Mouse (Mus musculus) megakaryocyte, embryonic 14.5 days (primary cell): ENCODE results near the gene Arhgap23.

Experiments
- FLI1 ChIP-seq: IDR thresholded peaks from 2 replicates; pipeline ENCODE4 v1.6.1; 2012; ENCODE audit warnings: low read length, inconsistent platforms, mixed read lengths
- GATA1 ChIP-seq: IDR thresholded peaks from 3 replicates; pipeline ENCODE4 v1.6.1; 2012; ENCODE audit warnings: mixed read lengths, low read length, inconsistent platforms, borderline replicate concordance

- TF ChIP-seq GATA1 (no peak), FLI1 (no peak)
These were observed 64.5 kb downstream of the Arhgap23 start for GRCm38 (mm10) chr11:97479824-97480223.
